Mouse (Mus musculus): ENCODE measurements around the gene Trim41. TPM values are rescaled to one million over a fixed set of nuclear protein-coding genes. Genes with fewer than 3 reads are reported as not detected.
"Not testable (repeated sequence)": the region's sequence is repeated elsewhere in the genome, so short reads cannot be mapped to it uniquely, and the experiment has no call there.

Gene Trim41
- total and polyA plus RNA-seq, 2 experiments from 2014 or later = 2.7 to 39.6 TPM

DNA sequence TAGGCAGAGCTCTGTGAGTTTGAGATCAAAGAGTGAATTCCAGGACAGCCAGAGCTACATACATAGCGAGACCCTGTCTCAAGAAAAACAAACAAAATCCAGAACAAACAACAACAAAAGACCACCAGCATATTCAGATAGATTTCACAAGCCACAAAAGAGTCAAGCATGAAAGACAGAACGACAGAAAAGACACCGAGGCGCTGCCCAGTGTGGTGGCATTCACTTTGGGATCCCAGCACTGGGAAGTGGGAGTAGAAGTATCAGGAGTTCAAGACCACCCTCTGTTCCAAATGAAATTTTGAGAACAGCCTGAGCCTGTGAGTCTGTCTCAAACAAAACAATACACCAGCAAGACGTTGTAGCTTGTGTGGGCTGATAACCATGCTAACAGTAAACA lies 29.7 kb upstream of the Trim41 start:
- WGBS = 58% methylated on average over 5 of the region's 5 CpGs
- H3K9me3 ChIP-seq (replicated peaks; ENCODE audit: control insufficient read depth, low read length) = no peaks in the 10 kb centered on the region
- no peaks in the 10 kb centered on the region for H3K27me3 ChIP-seq (ENCODE audit: control insufficient read depth, insufficient read depth, low read length)
- no peak for ATAC-seq (ENCODE audit: insufficient read depth, low read depth)
- TF ChIP-seq CTCF (IDR thresholded peaks at IDR 0.05; ENCODE audit: low read depth) (no peak), EP300 (IDR thresholded peaks at IDR 0.05; ENCODE audit: low read depth) (no peak)
- no peak overlapping the region for H3K4me2 ChIP-seq (ENCODE audit: low read depth, low read length)
- no peaks in the 10 kb centered on the region for H3K36me3 ChIP-seq (replicated peaks; ENCODE audit: control insufficient read depth, insufficient read depth, low read length)
- no peak for DNase-seq (ENCODE audit: low spot score)
- H3K9ac ChIP-seq (replicated peaks; ENCODE audit: low read depth, low read length) = no peak overlapping the region
- H3K4me1 ChIP-seq (ENCODE audit: control insufficient read depth, insufficient read depth) = no peaks in the 10 kb centered on the region
- H3K27ac ChIP-seq (ENCODE audit: low read depth) = no peak overlapping the region
- H3K4me3 ChIP-seq (ENCODE audit: low read depth, low read length) = no peak overlapping the region

DNA sequence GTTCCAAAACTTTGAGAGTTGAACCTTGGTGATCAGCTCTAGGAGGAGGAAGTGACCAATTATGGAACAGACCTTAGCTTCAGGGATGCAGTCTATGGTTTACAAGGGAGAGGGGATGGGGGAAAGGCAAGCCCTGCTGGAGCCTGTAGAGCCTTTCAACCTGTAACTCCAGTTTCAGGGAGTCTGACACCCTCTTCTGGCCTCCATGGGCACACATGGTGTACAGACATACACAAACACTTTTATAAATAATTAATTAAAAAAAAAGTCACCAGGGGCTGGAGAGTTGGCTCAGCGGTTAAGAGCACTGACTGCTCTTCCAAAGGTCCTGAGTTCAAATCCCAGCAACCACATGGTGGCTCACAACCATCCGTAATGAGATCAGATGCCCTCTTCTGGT lies 29.2 kb upstream of the Trim41 start:
- not testable (repeated sequence) for H3K4me2 ChIP-seq (ENCODE audit: low read depth, low read length); H3K4me3 ChIP-seq (ENCODE audit: low read depth, low read length); H3K27ac ChIP-seq (ENCODE audit: low read depth); H3K27me3 ChIP-seq (ENCODE audit: control insufficient read depth, insufficient read depth, low read length); H3K9ac ChIP-seq (replicated peaks; ENCODE audit: low read depth, low read length); DNase-seq (ENCODE audit: low spot score); ATAC-seq (ENCODE audit: insufficient read depth, low read depth); H3K9me3 ChIP-seq (replicated peaks; ENCODE audit: control insufficient read depth, low read length); H3K4me1 ChIP-seq (ENCODE audit: control insufficient read depth, insufficient read depth); H3K36me3 ChIP-seq (replicated peaks; ENCODE audit: control insufficient read depth, insufficient read depth, low read length)
- 86% methylated on average over 2 of the region's 2 CpGs for WGBS

GRCm38 (mm10) chr11:48845244-48845815 lies 28.2 kb upstream of the Trim41 start:
- no peak overlapping the region for H3K9ac ChIP-seq (replicated peaks; ENCODE audit: low read depth, low read length)
- TF ChIP-seq CTCF (IDR thresholded peaks at IDR 0.05; ENCODE audit: low read depth) = no peak
- TF ChIP-seq EP300 (IDR thresholded peaks at IDR 0.05; ENCODE audit: low read depth) = no peak
- H3K27me3 ChIP-seq (ENCODE audit: control insufficient read depth, insufficient read depth, low read length) = no peaks in the 10 kb centered on the region
- H3K4me2 ChIP-seq (ENCODE audit: low read depth, low read length) = no peak overlapping the region
- no peaks in the 10 kb centered on the region for H3K4me1 ChIP-seq (ENCODE audit: control insufficient read depth, insufficient read depth)
- DNase-seq (ENCODE audit: low spot score) (no peak), ATAC-seq (ENCODE audit: insufficient read depth, low read depth) (no peak)
- H3K36me3 ChIP-seq (replicated peaks; ENCODE audit: control insufficient read depth, insufficient read depth, low read length) = no peaks in the 10 kb centered on the region
- no peak overlapping the region for H3K27ac ChIP-seq (ENCODE audit: low read depth)
- WGBS = 38% methylated on average over 13 of the region's 13 CpGs
- no peak overlapping the region for H3K4me3 ChIP-seq (ENCODE audit: low read depth, low read length)
- no peaks in the 10 kb centered on the region for H3K9me3 ChIP-seq (replicated peaks; ENCODE audit: control insufficient read depth, low read length)

- H3K9ac ChIP-seq (replicated peaks; ENCODE audit: low read depth, low read length) = no peak overlapping the region
- no peak overlapping the region for H3K4me2 ChIP-seq (ENCODE audit: low read depth, low read length)
- H3K36me3 ChIP-seq (replicated peaks; ENCODE audit: control insufficient read depth, insufficient read depth, low read length) = no peaks in the 10 kb centered on the region
- H3K4me3 ChIP-seq (ENCODE audit: low read depth, low read length) = no peak overlapping the region
- DNase-seq (ENCODE audit: low spot score) (no peak), ATAC-seq (ENCODE audit: insufficient read depth, low read depth) (no peak)
- TF ChIP-seq CTCF (IDR thresholded peaks at IDR 0.05; ENCODE audit: low read depth) = no peak
- TF ChIP-seq EP300 (IDR thresholded peaks at IDR 0.05; ENCODE audit: low read depth) = no peak
- H3K9me3 ChIP-seq (replicated peaks; ENCODE audit: control insufficient read depth, low read length) = no peaks in the 10 kb centered on the region
- WGBS = 63% methylated on average over 6 of the region's 6 CpGs
- H3K27me3 ChIP-seq (ENCODE audit: control insufficient read depth, insufficient read depth, low read length) = no peaks in the 10 kb centered on the region
- no peaks in the 10 kb centered on the region for H3K4me1 ChIP-seq (ENCODE audit: control insufficient read depth, insufficient read depth)
- H3K27ac ChIP-seq (ENCODE audit: low read depth) = no peak overlapping the region
These were observed 27.2 kb upstream of the Trim41 start for GRCm38 (mm10) chr11:48844309-48844708.

DNA sequence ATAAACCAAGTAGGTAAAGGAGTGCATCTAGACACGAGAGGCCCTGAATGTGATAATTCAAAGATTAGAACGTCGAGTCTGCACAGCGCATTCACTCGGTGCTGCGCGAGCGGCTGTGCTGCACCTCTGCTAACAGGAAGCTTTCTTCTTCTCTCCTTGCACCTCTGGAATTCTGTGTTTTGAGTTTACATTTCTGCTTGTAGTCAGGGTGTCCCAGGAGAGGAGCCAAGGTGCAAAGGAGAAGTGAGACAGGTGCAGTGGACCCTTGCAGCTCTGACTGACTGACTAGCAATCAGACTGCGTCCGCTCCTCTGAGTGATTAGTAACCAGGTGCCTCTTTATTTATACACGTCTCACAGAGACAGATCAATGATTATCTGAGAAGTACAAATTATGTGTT lies 26.0 kb upstream of the Trim41 start:
- H3K27me3 ChIP-seq (ENCODE audit: control insufficient read depth, insufficient read depth, low read length) = no peaks in the 10 kb centered on the region
- no peak overlapping the region for H3K4me3 ChIP-seq (ENCODE audit: low read depth, low read length)
- no peak overlapping the region for H3K9ac ChIP-seq (replicated peaks; ENCODE audit: low read depth, low read length)
- ATAC-seq (ENCODE audit: insufficient read depth, low read depth) (no peak), DNase-seq (ENCODE audit: low spot score) (no peak)
- no peak for TF ChIP-seq CTCF (IDR thresholded peaks at IDR 0.05; ENCODE audit: low read depth)
- no peak for TF ChIP-seq EP300 (IDR thresholded peaks at IDR 0.05; ENCODE audit: low read depth)
- H3K27ac ChIP-seq (ENCODE audit: low read depth) = no peak overlapping the region
- H3K9me3 ChIP-seq (replicated peaks; ENCODE audit: control insufficient read depth, low read length) = no peaks in the 10 kb centered on the region
- H3K4me2 ChIP-seq (ENCODE audit: low read depth, low read length) = no peak overlapping the region
- 0 out of 2 replicates have a peak, but pooled peaks cover 5% of the 10 kb centered on the region for H3K4me1 ChIP-seq (ENCODE audit: control insufficient read depth, insufficient read depth)
- WGBS = 79% methylated on average over 11 of the region's 11 CpGs
- no peaks in the 10 kb centered on the region for H3K36me3 ChIP-seq (replicated peaks; ENCODE audit: control insufficient read depth, insufficient read depth, low read length)

GRCm38 (mm10) chr11:48842378-48842792 lies 25.2 kb upstream of the Trim41 start:
- Histone ChIP-seq H3K27ac (ENCODE audit: low read depth) (no peak overlapping the region), H3K9me3 (replicated peaks; ENCODE audit: control insufficient read depth, low read length) (no peaks in the 10 kb centered on the region), H3K4me2 (ENCODE audit: low read depth, low read length) (no peak overlapping the region), H3K36me3 (replicated peaks; ENCODE audit: control insufficient read depth, insufficient read depth, low read length) (no peaks in the 10 kb centered on the region), H3K4me1 (ENCODE audit: control insufficient read depth, insufficient read depth) (0 out of 2 replicates have a peak, but pooled peaks cover 6% of the 10 kb centered on the region), H3K4me3 (ENCODE audit: low read depth, low read length) (no peak overlapping the region), H3K9ac (replicated peaks; ENCODE audit: low read depth, low read length) (no peak overlapping the region), H3K27me3 (ENCODE audit: control insufficient read depth, insufficient read depth, low read length) (no peaks in the 10 kb centered on the region)
- no peak for TF ChIP-seq CTCF (IDR thresholded peaks at IDR 0.05; ENCODE audit: low read depth)
- TF ChIP-seq EP300 (IDR thresholded peaks at IDR 0.05; ENCODE audit: low read depth) = no peak
- no peak for DNase-seq (ENCODE audit: low spot score)
- WGBS = 67% methylated on average over 4 of the region's 4 CpGs
- ATAC-seq (ENCODE audit: insufficient read depth, low read depth) = no peak

Data from heart, postnatal 0 days (tissue).